Mouse (Mus musculus): ENCODE measurements around the gene Cdkl3.
"Not testable (repeated sequence)": the region's sequence is repeated elsewhere in the genome, so short reads cannot be mapped to it uniquely, and the experiment has no call there.

Cdkl3 gene

GRCm38 (mm10) chr11:52080656-52081055 lies 76.6 kb downstream of the Cdkl3 start:
- no peak for DNase-seq

- DNase-seq, result no peak
Observed at GRCm38 (mm10) chr11:52085857-52086203, 81.8 kb downstream of the Cdkl3 start.

- peak; percentile 33 to 54 for DNase-seq
Observed at GRCm38 (mm10) chr11:52086204-52086864, 82.3 kb downstream of the Cdkl3 start.

- no peak for DNase-seq
Observed at GRCm38 (mm10) chr11:52089291-52089690, 85.3 kb downstream of the Cdkl3 start.

- no peak for DNase-seq
Observed at GRCm38 (mm10) chr11:52091261-52091660, 87.2 kb downstream of the Cdkl3 start.

GRCm38 (mm10) chr11:52094568-52094967 lies 90.5 kb downstream of the Cdkl3 start:
- no peak for DNase-seq

GRCm38 (mm10) chr11:52097016-52097415 lies 93.0 kb downstream of the Cdkl3 start:
- no peak for DNase-seq

- DNase-seq, result peak; percentile 43 to 61
Observed at GRCm38 (mm10) chr11:52097596-52097995, 93.6 kb downstream of the Cdkl3 start.

GRCm38 (mm10) chr11:52098398-52098946 lies 94.5 kb downstream of the Cdkl3 start, which contains the start of gene Ppp2ca:
Gene Ppp2ca, plus strand, starts transcription at chr11:52098681.
- peak; percentile 98 to 99 for DNase-seq

- peak; percentile 88 to 89 for DNase-seq
Observed at GRCm38 (mm10) chr11:52099031-52099761, 95.2 kb downstream of the Cdkl3 start.

- DNase-seq, result peak in 1 of 2 experiments; percentile 42
Observed at GRCm38 (mm10) chr11:52099771-52100219, 95.8 kb downstream of the Cdkl3 start.

GRCm38 (mm10) chr11:52102977-52103376 lies 99.0 kb downstream of the Cdkl3 start:
- no peak for DNase-seq

- no peak for DNase-seq
Observed at GRCm38 (mm10) chr11:52105503-52105902, 101.5 kb downstream of the Cdkl3 start.

GRCm38 (mm10) chr11:52106037-52106436 lies 102.0 kb downstream of the Cdkl3 start:
- DNase-seq, result no peak

GRCm38 (mm10) chr11:52106438-52106837 lies 102.4 kb downstream of the Cdkl3 start:
- DNase-seq, result no peak

GRCm38 (mm10) chr11:52108796-52109195 lies 104.8 kb downstream of the Cdkl3 start:
- DNase-seq, result no peak

- DNase-seq, result no peak
Observed at GRCm38 (mm10) chr11:52109421-52109820, 105.4 kb downstream of the Cdkl3 start.

GRCm38 (mm10) chr11:52115479-52115878 lies 111.5 kb downstream of the Cdkl3 start:
- no peak for DNase-seq

- DNase-seq, result not testable (repeated sequence)
Observed at GRCm38 (mm10) chr11:52116117-52116516, 112.1 kb downstream of the Cdkl3 start.

GRCm38 (mm10) chr11:52117156-52117555 lies 113.1 kb downstream of the Cdkl3 start:
- no peak for DNase-seq

GRCm38 (mm10) chr11:52120415-52120814 lies 116.4 kb downstream of the Cdkl3 start:
- not testable (repeated sequence) for DNase-seq

GRCm38 (mm10) chr11:52122045-52122444 lies 118.0 kb downstream of the Cdkl3 start:
- DNase-seq, result no peak

GRCm38 (mm10) chr11:52124468-52124867 lies 120.4 kb downstream of the Cdkl3 start:
- DNase-seq, result no peak

- no peak for DNase-seq
Observed at GRCm38 (mm10) chr11:52127169-52127568, 123.1 kb downstream of the Cdkl3 start.

All from cerebellum, postnatal 10 days (tissue).